Mouse (Mus musculus): ENCODE measurements at regions not wholly inside any gene's neighbourhood (a gene's known extent, or its start where the extent isn't known, plus 50 kb on each side); places are given as distances from the start of the nearest gene placed in this dataset.

DNA sequence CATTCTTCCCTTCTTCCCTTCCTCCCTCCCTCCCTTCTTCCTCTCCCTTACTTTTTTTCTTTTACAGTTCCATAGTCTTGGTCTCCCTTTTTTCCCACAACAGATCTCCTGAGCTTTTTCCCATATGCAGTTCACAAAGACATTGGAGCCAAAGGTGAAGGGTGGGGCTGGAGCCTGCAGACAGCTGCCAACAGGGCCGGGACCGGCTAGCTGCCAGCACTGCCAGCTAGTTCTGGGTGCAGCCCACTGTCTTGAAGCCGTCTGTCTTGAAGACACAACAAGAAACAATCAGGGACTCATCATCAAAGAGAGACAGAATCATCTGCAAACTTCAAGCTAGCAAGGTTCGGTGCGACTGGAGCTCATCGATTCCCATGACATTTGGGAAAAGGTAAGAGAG lies 588.9 kb upstream of the Pitx2 start:
- H3K27ac ChIP-seq (ENCODE audit: insufficient read depth, low read depth, low read length): no peak overlapping the region
- H3K4me1 ChIP-seq (ENCODE audit: control insufficient read depth, insufficient read depth, low read length): no peaks in the 10 kb centered on the region
- TF ChIP-seq POLR2A (IDR thresholded peaks at IDR 0.05; ENCODE audit: borderline replicate concordance, low read depth, low read length) (no peak), CTCF (IDR thresholded peaks at IDR 0.05; ENCODE audit: low read depth, low read length) (no peak)
- no peak overlapping the region for H3K4me3 ChIP-seq (ENCODE audit: insufficient read depth, low read length)

GRCm38 (mm10) chr3:128608694-128609093 lies 591.0 kb upstream of the Pitx2 start:
- H3K27ac ChIP-seq (ENCODE audit: insufficient read depth, low read depth, low read length): no peak overlapping the region
- no peaks in the 10 kb centered on the region for H3K4me1 ChIP-seq (ENCODE audit: control insufficient read depth, insufficient read depth, low read length)
- H3K4me3 ChIP-seq (ENCODE audit: insufficient read depth, low read length): no peak overlapping the region
- TF ChIP-seq CTCF (IDR thresholded peaks at IDR 0.05; ENCODE audit: low read depth, low read length) (no peak), POLR2A (IDR thresholded peaks at IDR 0.05; ENCODE audit: borderline replicate concordance, low read depth, low read length) (no peak)

- no peak for TF ChIP-seq CTCF (IDR thresholded peaks at IDR 0.05; ENCODE audit: low read depth, low read length)
- TF ChIP-seq POLR2A (IDR thresholded peaks at IDR 0.05; ENCODE audit: borderline replicate concordance, low read depth, low read length): no peak
- no peak overlapping the region for H3K27ac ChIP-seq (ENCODE audit: insufficient read depth, low read depth, low read length)
- no peaks in the 10 kb centered on the region for H3K4me1 ChIP-seq (ENCODE audit: control insufficient read depth, insufficient read depth, low read length)
- H3K4me3 ChIP-seq (ENCODE audit: insufficient read depth, low read length): no peak overlapping the region
Measured at GRCm38 (mm10) chr3:128575339-128576129, 624.1 kb upstream of the Pitx2 start.

DNA sequence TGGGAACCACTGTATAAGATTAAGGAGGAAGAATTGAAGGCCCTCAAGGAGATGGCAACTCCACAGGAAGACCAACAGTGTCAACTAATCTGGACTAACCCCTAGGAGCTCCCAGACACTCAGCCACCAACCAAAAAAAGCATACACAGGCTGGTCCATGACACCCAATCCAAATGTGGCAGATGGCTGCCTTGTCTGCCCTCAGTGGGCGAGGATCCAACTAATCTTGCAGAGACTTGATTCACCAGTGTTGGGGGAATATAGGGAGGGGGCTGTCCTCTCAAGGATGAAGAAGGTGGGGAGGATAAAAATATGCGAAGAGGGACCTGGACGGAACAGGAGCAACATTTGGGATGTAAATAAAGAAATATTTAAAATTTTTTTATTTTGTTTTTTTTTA lies 629.1 kb upstream of the Pitx2 start:
- H3K27ac ChIP-seq (ENCODE audit: insufficient read depth, low read depth, low read length): no peak overlapping the region
- H3K4me1 ChIP-seq (ENCODE audit: control insufficient read depth, insufficient read depth, low read length): no peaks in the 10 kb centered on the region
- no peak overlapping the region for H3K4me3 ChIP-seq (ENCODE audit: insufficient read depth, low read length)
- no peak for TF ChIP-seq CTCF (IDR thresholded peaks at IDR 0.05; ENCODE audit: low read depth, low read length)
- no peak for TF ChIP-seq POLR2A (IDR thresholded peaks at IDR 0.05; ENCODE audit: borderline replicate concordance, low read depth, low read length)

GRCm38 (mm10) chr3:128565386-128565785 lies 634.3 kb upstream of the Pitx2 start:
- H3K4me1 ChIP-seq (ENCODE audit: control insufficient read depth, insufficient read depth, low read length): no peaks in the 10 kb centered on the region
- no peak overlapping the region for H3K27ac ChIP-seq (ENCODE audit: insufficient read depth, low read depth, low read length)
- H3K4me3 ChIP-seq (ENCODE audit: insufficient read depth, low read length): no peak overlapping the region
- no peak for TF ChIP-seq CTCF (IDR thresholded peaks at IDR 0.05; ENCODE audit: low read depth, low read length)

DNA sequence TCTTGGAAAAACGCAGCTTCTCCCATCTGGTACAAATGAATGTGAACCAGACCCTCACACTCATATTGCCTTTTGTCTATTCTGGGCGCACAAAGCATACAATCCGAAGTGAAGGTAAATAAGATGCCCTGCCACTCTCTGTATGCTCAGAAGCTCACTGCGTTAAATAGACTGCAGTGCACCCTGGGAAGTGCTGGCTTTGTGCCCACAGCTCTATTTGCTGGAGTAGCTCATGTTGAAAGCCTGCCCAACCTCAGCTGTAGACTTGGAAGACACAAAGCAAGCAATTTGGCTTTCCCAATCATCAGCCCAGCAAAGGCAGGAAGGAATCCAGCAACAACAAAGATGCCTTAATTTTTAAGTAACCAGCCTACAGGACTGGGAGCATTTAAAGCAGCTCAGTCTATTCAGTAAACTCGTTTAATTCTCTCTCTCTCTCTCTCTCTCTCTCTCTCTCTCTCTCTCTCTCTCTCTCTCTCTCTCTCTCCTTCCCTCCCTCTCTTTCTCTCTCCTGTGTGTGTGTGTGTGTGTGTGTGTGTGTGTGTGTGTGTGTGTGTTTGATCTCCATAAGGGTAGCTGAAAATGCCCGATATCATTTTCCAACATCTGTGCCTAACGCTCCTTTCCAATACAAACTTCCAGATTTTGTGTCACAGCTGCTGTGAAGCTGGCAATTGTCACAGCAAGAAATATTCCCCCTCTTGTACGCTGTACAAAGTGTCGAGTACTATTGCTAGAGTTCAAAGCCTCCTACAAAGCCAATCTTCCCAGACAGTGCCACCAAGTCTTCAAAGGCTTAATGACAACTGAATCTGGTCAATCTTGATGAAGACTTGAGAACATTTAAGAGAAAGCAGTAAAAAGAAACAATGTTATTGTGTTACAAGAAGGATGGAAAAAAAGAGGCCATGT lies 650.5 kb upstream of the Fam241a start:
- no peaks in the 10 kb centered on the region for H3K4me1 ChIP-seq (ENCODE audit: control insufficient read depth, insufficient read depth, low read length)
- H3K27ac ChIP-seq (ENCODE audit: insufficient read depth, low read depth, low read length): no peak overlapping the region
- no peak overlapping the region for H3K4me3 ChIP-seq (ENCODE audit: insufficient read depth, low read length)
- TF ChIP-seq POLR2A (IDR thresholded peaks at IDR 0.05; ENCODE audit: borderline replicate concordance, low read depth, low read length) (no peak), CTCF (IDR thresholded peaks at IDR 0.05; ENCODE audit: low read depth, low read length) (no peak)

GRCm38 (mm10) chr3:128525427-128525826 lies 629.3 kb upstream of the Fam241a start:
- no peaks in the 10 kb centered on the region for H3K4me1 ChIP-seq (ENCODE audit: control insufficient read depth, insufficient read depth, low read length)

DNA sequence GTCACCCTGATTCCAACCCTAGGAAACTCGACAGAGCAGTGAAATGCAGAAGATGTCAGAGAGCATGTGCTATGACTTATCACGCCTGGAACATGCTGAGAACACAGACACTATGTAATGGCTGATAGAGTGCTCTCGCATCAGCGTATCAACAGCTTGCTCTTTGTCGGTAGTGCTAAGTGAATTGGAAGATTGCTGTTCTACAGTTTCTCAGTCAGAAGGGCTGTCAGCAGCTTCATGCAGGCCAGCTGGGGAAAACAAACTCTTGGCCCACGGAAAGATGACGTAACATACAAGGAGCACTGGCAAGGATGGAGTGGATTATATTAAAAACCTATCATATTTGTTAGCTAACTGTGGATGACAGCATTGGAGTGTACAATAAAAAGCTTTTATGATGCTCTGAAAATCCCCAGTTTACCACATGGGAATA lies 624.6 kb upstream of the Fam241a start:
- Histone ChIP-seq H3K4me1 (ENCODE audit: control insufficient read depth, insufficient read depth, low read length) (no peaks in the 10 kb centered on the region), H3K4me3 (ENCODE audit: insufficient read depth, low read length) (no peak overlapping the region), H3K27ac (ENCODE audit: insufficient read depth, low read depth, low read length) (no peak overlapping the region)
- TF ChIP-seq POLR2A (IDR thresholded peaks at IDR 0.05; ENCODE audit: borderline replicate concordance, low read depth, low read length) (no peak), CTCF (IDR thresholded peaks at IDR 0.05; ENCODE audit: low read depth, low read length) (no peak)

More at GRCm38 (mm10) chr3:128525427-128525826, 629.3 kb upstream of the Fam241a start:
- Histone ChIP-seq H3K27ac (ENCODE audit: insufficient read depth, low read depth, low read length) (no peak overlapping the region), H3K4me3 (ENCODE audit: insufficient read depth, low read length) (no peak overlapping the region)
- TF ChIP-seq CTCF (IDR thresholded peaks at IDR 0.05; ENCODE audit: low read depth, low read length) (no peak), POLR2A (IDR thresholded peaks at IDR 0.05; ENCODE audit: borderline replicate concordance, low read depth, low read length) (no peak)

- Histone ChIP-seq H3K4me3 (ENCODE audit: insufficient read depth, low read length) (no peak overlapping the region), H3K27ac (ENCODE audit: insufficient read depth, low read depth, low read length) (no peak overlapping the region), H3K4me1 (ENCODE audit: control insufficient read depth, insufficient read depth, low read length) (no peaks in the 10 kb centered on the region)
- TF ChIP-seq POLR2A (IDR thresholded peaks at IDR 0.05; ENCODE audit: borderline replicate concordance, low read depth, low read length) (no peak), CTCF (IDR thresholded peaks at IDR 0.05; ENCODE audit: low read depth, low read length) (no peak)
Measured at GRCm38 (mm10) chr3:128519913-128520316, 623.8 kb upstream of the Fam241a start.

DNA sequence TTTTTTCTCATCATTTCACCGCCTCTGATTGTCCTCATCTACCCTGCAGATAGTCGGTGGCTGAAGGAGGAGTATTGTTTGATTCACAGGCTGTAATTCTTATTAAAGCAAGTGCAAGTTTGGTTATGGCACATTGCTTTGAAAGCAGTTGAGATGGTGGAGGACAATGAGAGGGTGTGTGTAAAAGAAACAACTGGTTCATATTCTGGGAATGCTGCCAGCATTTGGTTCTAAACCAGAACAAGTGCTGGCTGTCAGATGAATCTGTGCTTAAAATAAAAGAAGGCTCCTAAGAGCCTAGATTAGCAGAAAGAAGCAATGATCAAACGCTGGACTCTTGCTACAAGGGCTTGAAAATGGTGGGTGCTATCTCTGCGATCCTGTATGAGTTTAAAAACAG lies 622.7 kb upstream of the Fam241a start:
- Histone ChIP-seq H3K27ac (ENCODE audit: insufficient read depth, low read depth, low read length) (no peak overlapping the region), H3K4me1 (ENCODE audit: control insufficient read depth, insufficient read depth, low read length) (no peaks in the 10 kb centered on the region), H3K4me3 (ENCODE audit: insufficient read depth, low read length) (no peak overlapping the region)
- TF ChIP-seq POLR2A (IDR thresholded peaks at IDR 0.05; ENCODE audit: borderline replicate concordance, low read depth, low read length) (no peak), CTCF (IDR thresholded peaks at IDR 0.05; ENCODE audit: low read depth, low read length) (no peak)
